Mouse (Mus musculus): ENCODE results near the gene Nceh1. TPM values are rescaled to one million over a fixed set of nuclear protein-coding genes. Genes with fewer than 3 reads are reported as not detected.

Nceh1 gene
- 4.0 and 5.4 TPM in 2 replicates for polyA plus RNA-seq (2015; fragmentation: Nextera tagmentation; extraction: Ambion mirVana)

DNA sequence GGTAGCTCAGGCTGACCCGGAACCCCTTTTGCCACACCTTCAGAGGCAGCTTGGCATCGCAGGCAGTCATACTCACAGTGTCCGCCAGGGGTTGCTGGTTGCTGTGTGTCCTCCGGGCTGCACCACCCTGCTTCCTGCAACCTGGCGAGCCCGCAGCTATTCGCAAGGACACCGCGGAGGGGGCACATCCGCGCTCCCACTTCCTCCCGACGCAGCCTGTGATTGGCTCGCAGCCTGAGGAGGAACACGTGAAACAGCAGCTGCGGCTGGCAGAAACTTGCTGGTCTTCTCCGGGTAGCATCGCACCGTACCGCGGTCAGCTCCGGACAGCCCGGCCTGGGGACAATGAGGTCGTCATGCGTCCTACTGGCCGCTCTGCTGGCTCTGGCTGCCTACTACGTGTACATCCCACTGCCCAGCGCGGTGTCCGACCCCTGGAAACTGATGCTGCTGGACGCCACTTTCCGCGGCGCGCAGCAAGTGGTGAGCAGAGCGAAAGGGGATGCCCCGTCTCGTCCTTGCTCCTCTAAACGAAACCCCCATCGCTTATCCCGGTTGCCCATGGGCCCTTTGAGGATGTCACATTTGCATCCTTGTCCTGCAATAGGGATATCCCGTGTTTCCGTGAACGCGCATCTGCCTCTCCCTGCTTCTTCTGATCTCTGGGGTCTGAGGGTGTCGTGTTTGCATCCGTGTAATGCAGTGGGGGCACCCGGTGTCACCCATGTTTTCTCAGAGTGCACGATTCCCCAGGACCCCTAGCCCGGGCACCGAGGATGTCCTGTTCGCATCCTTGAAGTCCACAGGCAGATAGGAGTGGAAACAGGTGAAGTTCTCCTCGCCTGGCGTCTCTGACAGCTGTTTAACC lies at the start of gene Nceh1:
TSS of gene Nceh1 (plus strand) at position 233 of the 868 bp plus-strand sequence.
- Histone ChIP-seq H3K9ac (peak within 1 kb of the TSS; percentile 51), H3K27ac (replicated peaks) (no peak within 1 kb of the TSS), H3K4me3 (replicated peaks) (peak within 1 kb of the TSS; percentile 60), H3K36me3 (no peaks in the 10 kb centered on the region), H3K27me3 (no peaks in the 10 kb centered on the region), H3K4me1 (peaks cover 10% of the 10 kb centered on the region), H3K4me2 (replicated peaks) (peak within 1 kb of the TSS; percentile 98), H3K9me3 (replicated peaks) (no peaks in the 10 kb centered on the region)
- under 1% methylated on average over 54 of the region's 54 CpGs for WGBS
- ATAC-seq (ENCODE audit: insufficient number of reproducible peaks, low FRiP score, low TSS enrichment, low read depth): peak; percentile 93

DNA sequence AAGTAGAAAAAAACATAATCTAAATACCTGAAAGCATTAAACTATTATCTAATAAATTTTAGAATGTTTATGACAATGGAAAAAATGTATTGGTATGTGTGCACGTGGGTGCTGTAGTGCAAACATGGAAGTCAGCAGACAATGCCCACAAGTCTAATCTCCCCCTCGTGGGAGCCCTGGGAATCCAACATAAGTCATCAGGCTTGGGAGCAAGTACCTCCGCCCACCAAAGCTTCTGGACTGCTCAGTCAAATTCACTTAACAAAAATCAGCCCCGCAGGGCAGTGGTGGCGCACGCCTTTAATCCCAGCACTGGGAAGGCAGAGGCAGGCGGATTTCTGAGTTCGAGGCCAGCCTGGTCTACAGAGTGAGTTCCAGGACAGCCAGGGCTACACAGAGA lies 42.7 kb upstream of the Nceh1 start:
- peaks cover 51% of the 10 kb centered on the region for H3K36me3 ChIP-seq
- no peak for ATAC-seq (ENCODE audit: insufficient number of reproducible peaks, low FRiP score, low TSS enrichment, low read depth)
- WGBS: 86% methylated on average over 8 of the region's 8 CpGs

GRCm38 (mm10) chr3:27143570-27143969 lies 39.2 kb upstream of the Nceh1 start:
- no peak for ATAC-seq (ENCODE audit: insufficient number of reproducible peaks, low FRiP score, low TSS enrichment, low read depth)
- no peaks in the 10 kb centered on the region for H3K9me3 ChIP-seq (replicated peaks)
- no peaks in the 10 kb centered on the region for H3K4me1 ChIP-seq
- peaks cover 29% of the 10 kb centered on the region for H3K36me3 ChIP-seq
- H3K4me2 ChIP-seq (replicated peaks): no peak overlapping the region
- H3K27ac ChIP-seq (replicated peaks): no peak overlapping the region
- no peak overlapping the region for H3K9ac ChIP-seq
- WGBS: 88% methylated on average over 7 of the region's 7 CpGs
- H3K4me3 ChIP-seq (replicated peaks): no peak overlapping the region
- no peaks in the 10 kb centered on the region for H3K27me3 ChIP-seq

More for the DNA sequence above, 42.7 kb upstream of the Nceh1 start:
- Histone ChIP-seq H3K4me1 (no peaks in the 10 kb centered on the region), H3K4me2 (replicated peaks) (no peak overlapping the region), H3K27ac (replicated peaks) (no peak overlapping the region), H3K9me3 (replicated peaks) (no peaks in the 10 kb centered on the region), H3K9ac (no peak overlapping the region), H3K4me3 (replicated peaks) (no peak overlapping the region), H3K27me3 (no peaks in the 10 kb centered on the region)

- WGBS: 92% methylated on average over 7 of the region's 7 CpGs
- no peak overlapping the region for H3K4me3 ChIP-seq (replicated peaks)
- no peak overlapping the region for H3K27ac ChIP-seq (replicated peaks)
- no peak for ATAC-seq (ENCODE audit: insufficient number of reproducible peaks, low FRiP score, low TSS enrichment, low read depth)
- no peaks in the 10 kb centered on the region for H3K9me3 ChIP-seq (replicated peaks)
- peaks cover 32% of the 10 kb centered on the region; the same call in 1 of the 2 replicates for H3K36me3 ChIP-seq
- H3K4me1 ChIP-seq: no peaks in the 10 kb centered on the region
- no peaks in the 10 kb centered on the region for H3K27me3 ChIP-seq
- no peak overlapping the region for H3K9ac ChIP-seq
- H3K4me2 ChIP-seq (replicated peaks): no peak overlapping the region
Measured at GRCm38 (mm10) chr3:27145733-27146132, 37.0 kb upstream of the Nceh1 start.

DNA sequence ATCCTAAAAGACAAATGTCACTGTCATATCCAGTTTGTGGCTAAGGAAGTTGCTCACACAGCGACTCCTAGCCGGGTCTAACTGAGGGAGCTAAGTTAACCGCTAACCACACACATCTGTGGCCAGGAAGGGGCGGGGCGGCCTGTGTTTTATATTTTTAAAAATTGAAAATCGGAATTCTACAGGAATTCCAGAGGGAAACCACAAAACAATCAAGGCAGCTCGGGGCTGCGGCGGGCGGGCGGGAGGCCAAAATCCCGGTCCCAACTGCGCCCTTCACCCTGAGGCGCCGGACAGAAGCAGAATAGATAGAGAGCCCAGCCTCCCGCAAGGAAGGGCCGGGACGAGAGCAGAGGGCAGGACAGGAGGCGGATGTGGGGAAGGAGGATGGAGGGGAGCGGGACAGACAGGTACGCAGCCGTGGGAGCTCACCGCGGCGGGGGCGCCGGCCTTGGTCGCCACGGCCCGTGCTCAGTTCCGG lies 29.5 kb upstream of the Nceh1 start:
- ATAC-seq (ENCODE audit: insufficient number of reproducible peaks, low FRiP score, low TSS enrichment, low read depth): peak; percentile 44
- Histone ChIP-seq H3K27me3 (no peaks in the 10 kb centered on the region), H3K4me3 (replicated peaks) (peak overlapping the region; percentile 79), H3K9me3 (replicated peaks) (no peaks in the 10 kb centered on the region), H3K4me1 (peaks cover 19% of the 10 kb centered on the region), H3K27ac (replicated peaks) (peak overlapping the region; percentile 77), H3K9ac (peak overlapping the region; percentile 57), H3K36me3 (peaks cover 10% of the 10 kb centered on the region; the same call in 1 of the 2 replicates), H3K4me2 (replicated peaks) (peak overlapping the region; percentile 77)
- under 1% methylated on average over 31 of the region's 31 CpGs for WGBS

DNA sequence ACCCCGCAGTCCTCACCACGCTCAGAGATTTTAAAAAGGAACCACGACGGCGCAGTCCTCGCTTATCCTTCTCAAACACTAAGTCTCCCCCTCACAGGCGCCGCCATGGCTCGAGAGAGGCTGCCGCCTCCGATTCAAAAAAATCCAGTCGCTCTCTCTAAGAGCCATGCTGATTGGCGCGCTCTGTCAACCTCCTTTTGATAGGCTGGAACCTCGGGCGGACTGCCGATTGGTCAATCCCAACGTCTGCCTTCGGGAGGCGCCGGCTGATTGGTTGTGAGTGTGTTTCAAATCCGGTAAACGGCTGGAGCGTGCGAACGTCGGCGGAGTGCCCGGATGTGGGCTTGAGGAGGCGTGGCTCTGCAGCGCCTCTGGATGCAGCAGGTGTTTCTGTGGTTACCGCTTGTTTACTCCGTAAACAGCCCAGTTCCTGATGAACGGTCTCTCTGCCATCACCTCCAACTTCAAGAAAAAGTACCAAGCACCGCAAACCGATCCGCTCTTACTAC lies 29.0 kb upstream of the Nceh1 start, which contains the start of gene Ect2:
TSS of gene Ect2 (minus strand) at position 178 of the 509 bp plus-strand sequence.
- Histone ChIP-seq H3K9me3 (replicated peaks) (no peaks in the 10 kb centered on the region), H3K4me3 (replicated peaks) (peak within 1 kb of the TSS; percentile 79), H3K4me1 (peaks cover 19% of the 10 kb centered on the region), H3K36me3 (peaks cover 10% of the 10 kb centered on the region; the same call in 1 of the 2 replicates), H3K4me2 (replicated peaks) (peak within 1 kb of the TSS; percentile 77), H3K27me3 (no peaks in the 10 kb centered on the region), H3K9ac (peak within 1 kb of the TSS; percentile 57), H3K27ac (replicated peaks) (peak within 1 kb of the TSS; percentile 77)
- WGBS: under 1% methylated on average over 37 of the region's 37 CpGs
- ATAC-seq (ENCODE audit: insufficient number of reproducible peaks, low FRiP score, low TSS enrichment, low read depth): peak; percentile 100

DNA sequence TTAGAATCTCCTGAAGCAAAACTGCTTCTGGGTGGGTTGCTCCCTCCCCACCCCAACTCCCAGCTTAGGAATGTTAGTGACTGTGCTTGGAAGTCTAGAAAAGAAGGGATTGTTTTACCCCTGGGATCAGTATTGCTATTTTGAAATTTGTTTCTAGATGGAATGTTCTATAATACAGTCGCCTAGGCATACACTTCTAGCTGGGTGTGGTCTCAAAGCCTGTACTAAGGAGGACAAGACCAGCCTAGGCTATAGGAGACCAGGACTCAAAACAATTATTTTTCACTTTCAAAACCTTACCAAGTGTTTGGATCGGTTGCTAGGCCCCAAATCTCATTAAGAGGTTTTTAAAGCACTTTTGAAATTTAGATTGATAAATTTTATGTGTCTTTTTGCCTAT lies 28.5 kb upstream of the Nceh1 start:
- Histone ChIP-seq H3K27me3 (no peaks in the 10 kb centered on the region), H3K9me3 (replicated peaks) (no peaks in the 10 kb centered on the region), H3K4me1 (peaks cover 19% of the 10 kb centered on the region), H3K4me2 (replicated peaks) (peak overlapping the region; percentile 77), H3K4me3 (replicated peaks) (peak overlapping the region; percentile 79), H3K36me3 (peaks cover 8% of the 10 kb centered on the region; the same call in 1 of the 2 replicates), H3K9ac (no peak overlapping the region), H3K27ac (replicated peaks) (peak overlapping the region; percentile 74)
- no peak for ATAC-seq (ENCODE audit: insufficient number of reproducible peaks, low FRiP score, low TSS enrichment, low read depth)
- 45% methylated on average over 2 of the region's 2 CpGs for WGBS

GRCm38 (mm10) chr3:27155051-27155855 lies 27.5 kb upstream of the Nceh1 start:
- no peak for ATAC-seq (ENCODE audit: insufficient number of reproducible peaks, low FRiP score, low TSS enrichment, low read depth)
- H3K4me2 ChIP-seq (replicated peaks): no peak overlapping the region
- WGBS: 14% methylated on average over 6 of the region's 6 CpGs
- H3K4me3 ChIP-seq (replicated peaks): no peak overlapping the region
- H3K27ac ChIP-seq (replicated peaks): peak overlapping the region; percentile 74
- no peaks in the 10 kb centered on the region for H3K36me3 ChIP-seq
- no peaks in the 10 kb centered on the region for H3K27me3 ChIP-seq
- no peak overlapping the region for H3K9ac ChIP-seq
- H3K9me3 ChIP-seq (replicated peaks): no peaks in the 10 kb centered on the region
- H3K4me1 ChIP-seq: peaks cover 19% of the 10 kb centered on the region

DNA sequence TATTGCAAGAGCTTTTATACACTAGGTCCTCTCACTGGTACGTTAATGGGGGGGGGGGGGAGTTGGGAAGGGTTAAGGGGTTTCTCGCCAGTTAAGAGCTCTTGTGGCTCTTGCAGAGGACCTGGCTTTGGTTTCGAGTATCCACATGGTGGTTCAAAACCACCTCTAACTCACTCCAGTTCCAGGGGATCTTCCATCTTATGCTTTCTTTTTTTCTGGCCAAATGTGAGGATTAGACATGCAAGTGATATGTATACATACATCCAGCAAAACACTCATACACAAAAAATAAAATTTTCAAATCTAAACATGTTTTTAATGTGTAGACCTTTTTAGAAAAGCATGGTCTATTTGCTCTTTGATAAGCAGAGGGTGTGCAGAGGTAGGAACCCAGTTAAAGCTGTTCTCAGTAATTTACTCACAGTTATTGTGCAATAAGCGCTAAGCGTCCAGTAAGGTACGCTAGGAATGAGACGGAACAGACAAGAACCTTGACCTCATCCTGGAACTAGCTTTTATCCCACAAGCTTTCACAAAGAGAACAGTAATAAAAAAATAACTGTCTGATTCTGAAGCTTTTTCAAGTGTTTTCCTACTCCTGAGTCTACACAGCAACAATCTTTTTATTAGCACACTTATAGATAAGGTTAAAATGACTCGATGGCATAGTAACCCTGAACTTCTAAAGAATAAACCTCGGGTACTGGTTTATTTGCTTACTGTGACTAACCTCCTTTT lies 26.7 kb upstream of the Nceh1 start:
- 65% methylated on average over 9 of the region's 9 CpGs for WGBS
- H3K27ac ChIP-seq (replicated peaks): no peak overlapping the region
- no peaks in the 10 kb centered on the region for H3K9me3 ChIP-seq (replicated peaks)
- peaks cover 19% of the 10 kb centered on the region for H3K4me1 ChIP-seq
- H3K36me3 ChIP-seq: no peaks in the 10 kb centered on the region
- ATAC-seq (ENCODE audit: insufficient number of reproducible peaks, low FRiP score, low TSS enrichment, low read depth): no peak
- no peak overlapping the region for H3K4me2 ChIP-seq (replicated peaks)
- no peak overlapping the region for H3K9ac ChIP-seq
- no peak overlapping the region for H3K4me3 ChIP-seq (replicated peaks)
- H3K27me3 ChIP-seq: no peaks in the 10 kb centered on the region

DNA sequence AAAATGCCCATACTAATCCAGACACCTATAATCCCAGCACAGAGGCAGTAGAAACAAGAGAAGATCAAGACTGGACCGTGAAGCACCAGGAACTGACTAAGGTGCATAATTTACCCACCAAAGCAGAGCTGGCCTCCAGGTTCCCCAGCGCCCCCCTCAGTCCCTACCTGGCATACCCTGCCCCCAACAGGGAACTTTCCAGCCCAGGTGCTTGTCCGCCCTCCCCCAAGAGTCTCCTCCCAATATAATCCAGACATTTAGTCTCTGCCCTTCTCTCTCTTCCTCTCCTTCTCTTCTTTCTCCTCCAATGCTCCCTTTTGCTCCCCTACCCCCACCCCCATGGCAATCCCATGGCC lies 26.2 kb upstream of the Nceh1 start:
- no peak for ATAC-seq (ENCODE audit: insufficient number of reproducible peaks, low FRiP score, low TSS enrichment, low read depth)
- Histone ChIP-seq H3K27me3 (no peaks in the 10 kb centered on the region), H3K4me1 (peaks cover 19% of the 10 kb centered on the region), H3K9me3 (replicated peaks) (no peaks in the 10 kb centered on the region), H3K27ac (replicated peaks) (no peak overlapping the region), H3K4me2 (replicated peaks) (no peak overlapping the region), H3K9ac (no peak overlapping the region), H3K36me3 (no peaks in the 10 kb centered on the region), H3K4me3 (replicated peaks) (no peak overlapping the region)
- WGBS: 45% methylated on average over 3 of the region's 3 CpGs

Data from embryonic facial prominence, embryonic 15.5 days (tissue).